Mouse (Mus musculus): ENCODE data around the gene Olfr523.

- TF ChIP-seq CTCF (IDR thresholded peaks at IDR 0.05; ENCODE audit: insufficient read depth, low read depth, low read length): no peak
- TF ChIP-seq POLR2A (IDR thresholded peaks at IDR 0.05; ENCODE audit: insufficient read depth, low read depth, low read length): no peak
These were observed 11.2 kb downstream of the Olfr523 start for GRCm38 (mm10) chr7:140184206-140184605.

All from olfactory bulb, adult 2 months (tissue).